Mouse (Mus musculus) MEL (cell line): ENCODE data around the gene Ankrd40. TPM values are rescaled to one million over a fixed set of nuclear protein-coding genes. Genes with fewer than 3 reads are reported as not detected.

Experiments
- DNase-seq: peaks from one replicate; pipeline ENCODE4 v3.0.0; 2011; ENCODE audit warnings: low read depth, low spot score
- H3K27ac ChIP-seq: 2 replicates; pipeline ENCODE4 v1.5.1; 2012; ENCODE audit warnings: low read depth, mild to moderate bottlenecking, control low read depth, low read length, moderate library complexity; ENCODE audit not compliant: control insufficient read depth
- H3K27me3 ChIP-seq, 2 experiments: fragments of 150-350 bp in 1 of 2; sonication (generic) in 1 of 2; 2 replicates each; pipeline ENCODE4 v1.6.1; 2012; ENCODE audit warnings: low read length in 2 of 2, mild to moderate bottlenecking in 2 of 2, improper control_type of control experiment in 1 of 2, moderate library complexity in 1 of 2; ENCODE audit not compliant: insufficient read depth in 2 of 2, control insufficient read depth in 1 of 2
- H3K36me3 ChIP-seq, 2 experiments: 2 replicates each; pipeline ENCODE4 v1.6.1; 2012 to 2014; ENCODE audit warnings: low read length in 2 of 2, improper control_type of control experiment in 1 of 2, inconsistent platforms in 1 of 2, mild to moderate bottlenecking in 1 of 2; ENCODE audit not compliant: insufficient read depth in 2 of 2, control insufficient read depth in 1 of 2
- H3K4me1 ChIP-seq, 2 experiments: fragments of 150-350 bp in 1 of 2; sonication (generic) in 1 of 2; 2 replicates each; pipeline ENCODE4 v1.6.1; 2012; ENCODE audit warnings: low read length in 2 of 2, improper control_type of control experiment in 1 of 2, mild to moderate bottlenecking in 1 of 2; ENCODE audit not compliant: insufficient read depth in 2 of 2, control insufficient read depth in 1 of 2
- H3K4me3 ChIP-seq, 2 experiments: fragments of 150-350 bp in 1 of 2; sonication (generic) in 1 of 2; 2 replicates each; pipeline ENCODE4 v1.5.1; 2012; ENCODE audit warnings: low read depth in 2 of 2, low read length in 2 of 2, mild to moderate bottlenecking in 2 of 2, moderate library complexity in 2 of 2, control low read depth in 1 of 2, improper control_type of control experiment in 1 of 2; ENCODE audit not compliant: control insufficient read depth in 1 of 2, insufficient read depth in 1 of 2
- H3K79me2 ChIP-seq: 2 replicates; pipeline ENCODE4 v1.6.1; 2012; ENCODE audit warnings: mild to moderate bottlenecking, low read length, moderate library complexity; ENCODE audit not compliant: control insufficient read depth, poor library complexity, insufficient read depth
- H3K9ac ChIP-seq: 2 replicates; pipeline ENCODE4 v1.6.1; 2012; ENCODE audit warnings: low read depth, mild to moderate bottlenecking, control low read depth, low read length, moderate library complexity; ENCODE audit not compliant: control insufficient read depth, poor library complexity, severe bottlenecking
- H3K9me3 ChIP-seq: fragments of 150-350 bp; sonication (generic); replicated peaks from 2 replicates; pipeline ENCODE4 v1.6.1; 2012; ENCODE audit warnings: mild to moderate bottlenecking, low read length, improper control_type of control experiment, moderate library complexity; ENCODE audit not compliant: insufficient read depth
- BHLHE40 ChIP-seq: IDR thresholded peaks from 2 replicates; pipeline ENCODE4 v1.6.1; 2012; ENCODE audit warnings: low read depth, mild to moderate bottlenecking, inconsistent platforms, low read length, improper control_type of control experiment, borderline replicate concordance
- CHD2 ChIP-seq: IDR thresholded peaks from 2 replicates; pipeline ENCODE4 v1.6.1; 2011; ENCODE audit warnings: low read length, improper control_type of control experiment
- CTCF ChIP-seq, 3 experiments: IDR thresholded peaks in 2 of 3; conservative IDR thresholded peaks in 1 of 3; 2 replicates each; pipeline ENCODE4 v1.5.1; 2011 to 2012; ENCODE audit warnings: low read length in 3 of 3, low read depth in 2 of 3, mild to moderate bottlenecking in 2 of 3, improper control_type of control experiment in 1 of 3, inconsistent platforms in 1 of 3, mixed read lengths in 1 of 3, moderate library complexity in 1 of 3; ENCODE audit not compliant: control insufficient read depth in 1 of 3, insufficient read depth in 1 of 3, poor library complexity in 1 of 3, severe bottlenecking in 1 of 3
- ELF1 ChIP-seq: IDR thresholded peaks from 2 replicates; pipeline ENCODE4 v1.6.1; 2014; ENCODE audit warnings: low read depth, mild to moderate bottlenecking, inconsistent platforms, low read length, improper control_type of control experiment, moderate library complexity
- EP300 ChIP-seq, 2 experiments: IDR thresholded peaks; 2 replicates each; pipeline ENCODE4 v1.6.1; 2011; ENCODE audit warnings: improper control_type of control experiment in 2 of 2, low read length in 2 of 2, low read depth in 1 of 2, mild to moderate bottlenecking in 1 of 2
- GATA1 ChIP-seq: IDR thresholded peaks from 2 replicates; pipeline ENCODE4 v1.6.1; 2011; ENCODE audit warnings: low read depth, low read length, improper control_type of control experiment
- HCFC1 ChIP-seq: IDR thresholded peaks from 2 replicates; pipeline ENCODE4 v1.6.1; 2012; ENCODE audit warnings: low read depth, mild to moderate bottlenecking, inconsistent platforms, low read length, improper control_type of control experiment, moderate library complexity
- MAFK ChIP-seq: IDR thresholded peaks from 2 replicates; pipeline ENCODE4 v1.6.1; 2011; ENCODE audit warnings: low read depth, mild to moderate bottlenecking, low read length, improper control_type of control experiment, borderline replicate concordance
- MEF2A ChIP-seq: IDR thresholded peaks from 2 replicates; pipeline ENCODE4 v1.6.1; 2014; ENCODE audit warnings: low read depth, mild to moderate bottlenecking, inconsistent platforms, low read length, improper control_type of control experiment; ENCODE audit not compliant: poor library complexity, insufficient replicate concordance, severe bottlenecking; ENCODE audit errors: extremely low read depth
- MXI1 ChIP-seq: IDR thresholded peaks from 2 replicates; pipeline ENCODE4 v1.6.1; 2011; ENCODE audit warnings: mild to moderate bottlenecking, low read depth, low read length, improper control_type of control experiment
- MYC ChIP-seq: IDR thresholded peaks from 2 replicates; pipeline ENCODE4 v1.6.1; 2011; ENCODE audit warnings: low read depth, mild to moderate bottlenecking, low read length, improper control_type of control experiment, moderate library complexity
- NRF1 ChIP-seq: IDR thresholded peaks from 2 replicates; pipeline ENCODE4 v1.6.1; 2014; ENCODE audit warnings: low read depth, mild to moderate bottlenecking, inconsistent platforms, low read length, improper control_type of control experiment, moderate library complexity; ENCODE audit not compliant: poor library complexity, insufficient read depth, severe bottlenecking
- POLR2AphosphoS2 ChIP-seq: IDR thresholded peaks from 2 replicates; pipeline ENCODE4 v1.6.1; 2011; ENCODE audit warnings: low read length, improper control_type of control experiment
- POLR2AphosphoS5 ChIP-seq: IDR thresholded peaks from 2 replicates; pipeline ENCODE4 v1.6.1; 2012; ENCODE audit warnings: low read depth, borderline replicate concordance, mild to moderate bottlenecking, inconsistent platforms, low read length, moderate library complexity, mixed read lengths
- RAD21 ChIP-seq: IDR thresholded peaks from 2 replicates; pipeline ENCODE4 v1.6.1; 2011; ENCODE audit warnings: mild to moderate bottlenecking, low read depth, low read length, improper control_type of control experiment
- RCOR1 ChIP-seq: IDR thresholded peaks from 2 replicates; pipeline ENCODE4 v1.6.1; 2012; ENCODE audit warnings: low read depth, mild to moderate bottlenecking, inconsistent platforms, low read length, improper control_type of control experiment
- SIN3A ChIP-seq: IDR thresholded peaks from 2 replicates; pipeline ENCODE4 v1.6.1; 2012; ENCODE audit warnings: low read length, improper control_type of control experiment, inconsistent platforms
- SMC3 ChIP-seq: IDR thresholded peaks from 2 replicates; pipeline ENCODE4 v1.6.1; 2011; ENCODE audit warnings: low read depth, low read length, improper control_type of control experiment
- TAL1 ChIP-seq: IDR thresholded peaks from 2 replicates; pipeline ENCODE4 v1.6.1; 2012; ENCODE audit warnings: mild to moderate bottlenecking, inconsistent platforms, low read length, moderate library complexity, mixed read lengths
- TCF12 ChIP-seq: IDR thresholded peaks from 2 replicates; pipeline ENCODE4 v1.6.1; 2014; ENCODE audit warnings: low read depth, mild to moderate bottlenecking, inconsistent platforms, low read length, improper control_type of control experiment, moderate library complexity
- UBTF ChIP-seq: IDR thresholded peaks from 2 replicates; pipeline ENCODE4 v1.6.1; 2012; ENCODE audit warnings: low read depth, mild to moderate bottlenecking, inconsistent platforms, low read length, improper control_type of control experiment, moderate library complexity, borderline replicate concordance; ENCODE audit not compliant: insufficient read depth
- USF2 ChIP-seq, 2 experiments: IDR thresholded peaks; 2 replicates each; pipeline ENCODE4 v1.6.1; 2011 to 2012; ENCODE audit warnings: improper control_type of control experiment in 2 of 2, low read length in 2 of 2, borderline replicate concordance in 1 of 2, inconsistent platforms in 1 of 2, low read depth in 1 of 2, mild to moderate bottlenecking in 1 of 2; ENCODE audit not compliant: insufficient read depth in 1 of 2
- ZC3H11A ChIP-seq: IDR thresholded peaks from 2 replicates; pipeline ENCODE4 v1.6.1; 2012; ENCODE audit warnings: low read depth, mild to moderate bottlenecking, inconsistent platforms, low read length, improper control_type of control experiment
- ZMIZ1 ChIP-seq: IDR thresholded peaks from 2 replicates; pipeline ENCODE4 v1.6.1; 2012; ENCODE audit warnings: low read depth, mild to moderate bottlenecking, inconsistent platforms, low read length, improper control_type of control experiment, moderate library complexity
- polyA plus RNA-seq, 2 experiments: library from polyadenylated mRNA; stranded (reverse) in 1 of 2; unstranded in 1 of 2; fragments of >175 nt in 1 of 2; fragments of >200 nt in 1 of 2; gene quantifications; 2 replicates each; pipeline versions ENCODE4 v1.2.1 to v1.2.4; 2012; ENCODE audit warnings: low replicate concordance in 2 of 2, low read depth in 1 of 2; ENCODE audit not compliant: insufficient read length in 2 of 2, insufficient read depth in 1 of 2, missing spikeins in 1 of 2
- total RNA-seq: library from RNA; depleted of rRNA; stranded (reverse); fragments of 300-350 nt; gene quantifications from 2 replicates; pipeline ENCODE4 v1.2.3, GENCODE M21; 2012

Ankrd40 gene
- total and polyA plus RNA-seq, 3 experiments: 37.1 to 60.0 TPM; not detected in 1

- Histone ChIP-seq H3K4me3 (no peak overlapping the region), H3K79me2 (no peaks in the 10 kb centered on the region), H3K4me1 (no peaks in the 10 kb centered on the region), H3K27me3 (peaks cover 4 to 5% of the 10 kb centered on the region in 2 experiments), H3K27ac (no peak overlapping the region), H3K9ac (no peak overlapping the region), H3K36me3 (no peaks in the 10 kb centered on the region), H3K9me3 (no peaks in the 10 kb centered on the region)
- DNase-seq: no peak
- TF ChIP-seq TAL1: no peak
- TF ChIP-seq MAFK: no peak
Observed at GRCm38 (mm10) chr11:94363690-94364089, 35.9 kb downstream of the Ankrd40 start.

- no peak for DNase-seq
- peaks cover 2 to 4% of the 10 kb centered on the region in 2 experiments for H3K27me3 ChIP-seq
- no peak for TF ChIP-seq ELF1
- no peak for TF ChIP-seq CTCF (IDR thresholded peaks at IDR 0.05 in 2 of 3, conservative IDR thresholded peaks at IDR 0.05 in 1 of 3; ENCODE audit: control insufficient read depth in 1 of 3, insufficient read depth in 1 of 3, low read depth in 2 of 3, low read length in 3 of 3, poor library complexity in 1 of 3, severe bottlenecking in 1 of 3)
- no peak for TF ChIP-seq RAD21
- no peak for TF ChIP-seq GATA1
- no peak for TF ChIP-seq POLR2AphosphoS2
- no peak for TF ChIP-seq HCFC1
- TF ChIP-seq UBTF: no peak
- TF ChIP-seq CHD2: no peak
- TF ChIP-seq SIN3A: no peak
- no peak for TF ChIP-seq USF2 (IDR thresholded peaks at IDR 0.05; ENCODE audit: borderline replicate concordance in 1 of 2, insufficient read depth in 1 of 2, low read depth in 1 of 2, low read length in 2 of 2)
- no peak for TF ChIP-seq MYC
- no peak for TF ChIP-seq TCF12
- TF ChIP-seq NRF1: no peak
- H3K27ac ChIP-seq: no peak overlapping the region
- H3K4me1 ChIP-seq: peaks cover 5 to 9% of the 10 kb centered on the region in 2 experiments
- H3K9ac ChIP-seq: no peak overlapping the region
- no peaks in the 10 kb centered on the region for H3K9me3 ChIP-seq
- no peak overlapping the region for H3K4me3 ChIP-seq
- peaks cover 0 to 6% of the 10 kb centered on the region in 2 experiments; a peak in 2 of 4 replicates for H3K36me3 ChIP-seq
- no peaks in the 10 kb centered on the region for H3K79me2 ChIP-seq
Observed at GRCm38 (mm10) chr11:94365340-94365739, 37.5 kb downstream of the Ankrd40 start.

- H3K4me1 ChIP-seq: peaks cover 14 to 23% of the 10 kb centered on the region in 2 experiments
- peak overlapping the region; percentile 66 for H3K27ac ChIP-seq
- H3K27me3 ChIP-seq: no peaks in the 10 kb centered on the region
- peak; percentile 74 for DNase-seq
- no peaks in the 10 kb centered on the region for H3K9me3 ChIP-seq
- peaks cover 0 to 17% of the 10 kb centered on the region in 2 experiments; a peak in 2 of 4 replicates for H3K36me3 ChIP-seq
- peak overlapping the region; percentile 42 for H3K9ac ChIP-seq
- H3K4me3 ChIP-seq: peak overlapping the region; percentile 0 to 38; a peak in 2 of 4 replicates
- no peaks in the 10 kb centered on the region for H3K79me2 ChIP-seq
- TF ChIP-seq NRF1: no peak
- no peak for TF ChIP-seq UBTF
- TF ChIP-seq ELF1: no peak
- no peak for TF ChIP-seq BHLHE40
- TF ChIP-seq RCOR1: peak; percentile 61; the same call in 1 of the 2 replicates
- TF ChIP-seq MEF2A: no peak
- no peak for TF ChIP-seq MYC
- TF ChIP-seq SIN3A: no peak
- no peak for TF ChIP-seq POLR2AphosphoS2
- TF ChIP-seq RAD21: no peak
- TF ChIP-seq ZC3H11A: no peak
- TF ChIP-seq SMC3: no peak
- no peak for TF ChIP-seq POLR2AphosphoS5
- TF ChIP-seq ZMIZ1: no peak
- peak; percentile 62 to 71 for TF ChIP-seq EP300 (IDR thresholded peaks at IDR 0.05; ENCODE audit: low read depth in 1 of 2, low read length in 2 of 2)
- TF ChIP-seq GATA1: peak; percentile 71
- TF ChIP-seq MXI1: no peak
Observed at GRCm38 (mm10) chr11:94369981-94370380, 42.2 kb downstream of the Ankrd40 start.
